Mouse (Mus musculus): ENCODE measurements around the gene Snx12. TPM values are rescaled to one million over a fixed set of nuclear protein-coding genes. Genes with fewer than 3 reads are reported as not detected.

Gene Snx12
- 21.6 TPM for polyA plus RNA-seq (2014; fragmentation: Illumina TruSeq; extraction: RNeasy Lipid Tissue Mini Kit (QIAGEN cat#74804); ENCODE audit: insufficient read depth, low read depth, low replicate concordance)

GRCm38 (mm10) chrX:101221834-101222795 is at the start of gene Snx12:
Gene Snx12 (minus strand): TSS chrX:101222563.

GRCm38 (mm10) chrX:101268755-101269124 is 46.4 kb upstream of the Snx12 start, which contains the start of gene Gm20489:
Gene Gm20489 (minus strand): TSS chrX:101269023.

GRCm38 (mm10) chrX:101268025-101268754 is 45.8 kb upstream of the Snx12 start, which contains the start of gene Il2rg:
Gene Il2rg (minus strand): TSS chrX:101268255.

GRCm38 (mm10) chrX:101263892-101264291 is 41.5 kb upstream of the Snx12 start, which contains the start of gene Gm614:
Gene Gm614 (minus strand): TSS chrX:101263992.

GRCm38 (mm10) chrX:101253952-101254729 is 31.8 kb upstream of the Snx12 start, which contains the start of gene Foxo4:
Gene Foxo4 (plus strand): TSS chrX:101254528.

GRCm38 (mm10) chrX:101085920-101086319 is 136.4 kb downstream of the Snx12 start, which contains the start of gene Slc7a3:
Gene Slc7a3 (minus strand): TSS chrX:101086020.

GRCm38 (mm10) chrX:101059541-101059940 is 162.8 kb downstream of the Snx12 start, which contains the start of gene Tex11:
Gene Tex11 (minus strand): TSS chrX:101059667.

Other genes starting within 250 kb of the Snx12 start
- 0.93 TPM for gene Tex11, start 162.9 kb downstream of the Snx12 start, polyA plus RNA-seq (2014; fragmentation: Illumina TruSeq; extraction: RNeasy Lipid Tissue Mini Kit (QIAGEN cat#74804); ENCODE audit: insufficient read depth, low read depth, low replicate concordance)
- 0.27 TPM for gene Slc7a3, start 136.5 kb downstream of the Snx12 start, polyA plus RNA-seq (2014; fragmentation: Illumina TruSeq; extraction: RNeasy Lipid Tissue Mini Kit (QIAGEN cat#74804); ENCODE audit: insufficient read depth, low read depth, low replicate concordance)
- gene Foxo4, start 32.0 kb upstream of the Snx12 start, polyA plus RNA-seq (2014; fragmentation: Illumina TruSeq; extraction: RNeasy Lipid Tissue Mini Kit (QIAGEN cat#74804); ENCODE audit: insufficient read depth, low read depth, low replicate concordance), result 21.7 TPM
- gene Gm614, start 41.4 kb upstream of the Snx12 start, polyA plus RNA-seq (2014; fragmentation: Illumina TruSeq; extraction: RNeasy Lipid Tissue Mini Kit (QIAGEN cat#74804); ENCODE audit: insufficient read depth, low read depth, low replicate concordance), result not detected
- 51.9 TPM for gene Il2rg, start 45.7 kb upstream of the Snx12 start, polyA plus RNA-seq (2014; fragmentation: Illumina TruSeq; extraction: RNeasy Lipid Tissue Mini Kit (QIAGEN cat#74804); ENCODE audit: insufficient read depth, low read depth, low replicate concordance)
- not detected for gene Gm20489, start 46.5 kb upstream of the Snx12 start, polyA plus RNA-seq (2014; fragmentation: Illumina TruSeq; extraction: RNeasy Lipid Tissue Mini Kit (QIAGEN cat#74804); ENCODE audit: insufficient read depth, low read depth, low replicate concordance)
- gene Med12, start 51.5 kb upstream of the Snx12 start, polyA plus RNA-seq (2014; fragmentation: Illumina TruSeq; extraction: RNeasy Lipid Tissue Mini Kit (QIAGEN cat#74804); ENCODE audit: insufficient read depth, low read depth, low replicate concordance), result 23.8 TPM
- gene Nlgn3, start 76.6 kb upstream of the Snx12 start, polyA plus RNA-seq (2014; fragmentation: Illumina TruSeq; extraction: RNeasy Lipid Tissue Mini Kit (QIAGEN cat#74804); ENCODE audit: insufficient read depth, low read depth, low replicate concordance), result 0.09 TPM
- gene Gjb1, start 153.8 kb upstream of the Snx12 start, polyA plus RNA-seq (2014; fragmentation: Illumina TruSeq; extraction: RNeasy Lipid Tissue Mini Kit (QIAGEN cat#74804); ENCODE audit: insufficient read depth, low read depth, low replicate concordance), result 2.2 TPM
- 9.9 TPM for gene Zmym3, start 198.3 kb upstream of the Snx12 start, polyA plus RNA-seq (2014; fragmentation: Illumina TruSeq; extraction: RNeasy Lipid Tissue Mini Kit (QIAGEN cat#74804); ENCODE audit: insufficient read depth, low read depth, low replicate concordance)
- 71.5 TPM for gene Nono, start 206.8 kb upstream of the Snx12 start, polyA plus RNA-seq (2014; fragmentation: Illumina TruSeq; extraction: RNeasy Lipid Tissue Mini Kit (QIAGEN cat#74804); ENCODE audit: insufficient read depth, low read depth, low replicate concordance)
- 3.9 TPM for gene Itgb1bp2, start 226.5 kb upstream of the Snx12 start, polyA plus RNA-seq (2014; fragmentation: Illumina TruSeq; extraction: RNeasy Lipid Tissue Mini Kit (QIAGEN cat#74804); ENCODE audit: insufficient read depth, low read depth, low replicate concordance)